Mouse (Mus musculus) megakaryocyte, embryonic 14.5 days (primary cell): Measurements from ENCODE around the gene Farp1. TPM values are rescaled to one million over a fixed set of nuclear protein-coding genes. Genes with fewer than 3 reads are reported as not detected.

Source experiments
- H3K27me3 ChIP-seq: replicated peaks from 2 replicates; pipeline ENCODE3; 2012; ENCODE audit warnings: inconsistent platforms
- H3K36me3 ChIP-seq: replicated peaks from 2 replicates; pipeline ENCODE3; 2012; ENCODE audit warnings: low read length, inconsistent platforms, mixed read lengths
- H3K4me1 ChIP-seq: 2 replicates; pipeline ENCODE4 v1.6.1; 2012; ENCODE audit warnings: inconsistent platforms
- H3K4me3 ChIP-seq: replicated peaks from 2 replicates; pipeline ENCODE3; 2012; ENCODE audit warnings: moderate library complexity, mild to moderate bottlenecking, inconsistent platforms
- H3K9me3 ChIP-seq: 2 replicates; pipeline ENCODE4 v1.6.1; 2012; ENCODE audit warnings: inconsistent platforms
- FLI1 ChIP-seq: IDR thresholded peaks from 2 replicates; pipeline ENCODE4 v1.6.1; 2012; ENCODE audit warnings: low read length, inconsistent platforms, mixed read lengths
- GATA1 ChIP-seq: IDR thresholded peaks from 3 replicates; pipeline ENCODE4 v1.6.1; 2012; ENCODE audit warnings: mixed read lengths, low read length, inconsistent platforms, borderline replicate concordance
- polyA plus RNA-seq: library from polyadenylated mRNA; stranded (reverse); fragments of >175 nt; gene quantifications from 2 replicates; pipeline ENCODE4 v1.2.3, GENCODE M21; 2012; ENCODE audit warnings: low replicate concordance; ENCODE audit not compliant: insufficient read depth

Farp1 gene
- polyA plus RNA-seq, 1 experiment = not detected

- TF ChIP-seq FLI1 (no peak), GATA1 (no peak)
- H3K9me3 ChIP-seq = peaks cover 17% of the 10 kb centered on the region
- no peaks in the 10 kb centered on the region for H3K27me3 ChIP-seq
- no peak overlapping the region for H3K4me3 ChIP-seq
- no peaks in the 10 kb centered on the region for H3K36me3 ChIP-seq
- H3K4me1 ChIP-seq = no peaks in the 10 kb centered on the region
Observed at GRCm38 (mm10) chr14:121220723-121221122, 185.7 kb downstream of the Farp1 start.

- H3K27me3 ChIP-seq = no peaks in the 10 kb centered on the region
- TF ChIP-seq FLI1 (no peak), GATA1 (no peak)
- peaks cover 15% of the 10 kb centered on the region for H3K9me3 ChIP-seq
Observed at GRCm38 (mm10) chr14:121225804-121226203, 190.8 kb downstream of the Farp1 start.

GRCm38 (mm10) chr14:121229036-121229773 is 194.2 kb downstream of the Farp1 start:
- Histone ChIP-seq H3K4me1 (no peaks in the 10 kb centered on the region), H3K4me3 (no peak overlapping the region), H3K36me3 (no peaks in the 10 kb centered on the region), H3K27me3 (peaks cover 3% of the 10 kb centered on the region), H3K9me3 (peaks cover 13% of the 10 kb centered on the region; the same call in 1 of the 2 replicates)
- TF ChIP-seq GATA1 = no peak
- TF ChIP-seq FLI1 = no peak

More at GRCm38 (mm10) chr14:121225804-121226203, 190.8 kb downstream of the Farp1 start:
- H3K4me3 ChIP-seq = no peak overlapping the region
- no peaks in the 10 kb centered on the region for H3K36me3 ChIP-seq
- H3K4me1 ChIP-seq = no peaks in the 10 kb centered on the region

- Histone ChIP-seq H3K9me3 (peaks cover 13% of the 10 kb centered on the region; the same call in 1 of the 2 replicates), H3K4me3 (no peak overlapping the region), H3K36me3 (no peaks in the 10 kb centered on the region), H3K27me3 (peaks cover 3% of the 10 kb centered on the region), H3K4me1 (no peaks in the 10 kb centered on the region)
- TF ChIP-seq GATA1 (no peak), FLI1 (no peak)
Observed at GRCm38 (mm10) chr14:121231232-121231631, 196.2 kb downstream of the Farp1 start.

GRCm38 (mm10) chr14:121234741-121235307 is 199.8 kb downstream of the Farp1 start:
- peaks cover 5% of the 10 kb centered on the region for H3K27me3 ChIP-seq
- peaks cover 13% of the 10 kb centered on the region; the same call in 1 of the 2 replicates for H3K9me3 ChIP-seq
- no peaks in the 10 kb centered on the region for H3K36me3 ChIP-seq
- no peaks in the 10 kb centered on the region for H3K4me1 ChIP-seq
- TF ChIP-seq GATA1 = no peak
- TF ChIP-seq FLI1 = no peak
- no peak overlapping the region for H3K4me3 ChIP-seq

GRCm38 (mm10) chr14:121236736-121237135 is 201.7 kb downstream of the Farp1 start:
- Histone ChIP-seq H3K4me3 (no peak overlapping the region), H3K36me3 (no peaks in the 10 kb centered on the region), H3K27me3 (peaks cover 5% of the 10 kb centered on the region), H3K4me1 (no peaks in the 10 kb centered on the region), H3K9me3 (0 out of 2 replicates have a peak, but pooled peaks cover 10% of the 10 kb centered on the region)
- TF ChIP-seq FLI1 (no peak), GATA1 (no peak)

- no peaks in the 10 kb centered on the region for H3K4me1 ChIP-seq
- H3K36me3 ChIP-seq = no peaks in the 10 kb centered on the region
- no peak overlapping the region for H3K4me3 ChIP-seq
- TF ChIP-seq GATA1 (no peak), FLI1 (no peak)
- H3K9me3 ChIP-seq = no peaks in the 10 kb centered on the region
- peaks cover 3% of the 10 kb centered on the region for H3K27me3 ChIP-seq
Observed at GRCm38 (mm10) chr14:121238727-121239126, 203.7 kb downstream of the Farp1 start.

- H3K27me3 ChIP-seq = peaks cover 3% of the 10 kb centered on the region
- no peak overlapping the region for H3K4me3 ChIP-seq
- H3K36me3 ChIP-seq = no peaks in the 10 kb centered on the region
- no peaks in the 10 kb centered on the region for H3K4me1 ChIP-seq
- TF ChIP-seq FLI1 (no peak), GATA1 (no peak)
- H3K9me3 ChIP-seq = peaks cover 3% of the 10 kb centered on the region
Observed at GRCm38 (mm10) chr14:121239386-121239785, 204.4 kb downstream of the Farp1 start.

- TF ChIP-seq GATA1 = no peak
- TF ChIP-seq FLI1 = no peak
- Histone ChIP-seq H3K27me3 (peaks cover 5% of the 10 kb centered on the region), H3K4me3 (no peak overlapping the region), H3K36me3 (no peaks in the 10 kb centered on the region), H3K9me3 (peaks cover 4% of the 10 kb centered on the region), H3K4me1 (no peaks in the 10 kb centered on the region)
Observed at GRCm38 (mm10) chr14:121244104-121244503, 209.1 kb downstream of the Farp1 start.

GRCm38 (mm10) chr14:121246048-121246731 is 211.2 kb downstream of the Farp1 start:
- no peaks in the 10 kb centered on the region for H3K36me3 ChIP-seq
- peaks cover 19% of the 10 kb centered on the region for H3K27me3 ChIP-seq
- no peak overlapping the region for H3K4me3 ChIP-seq
- H3K4me1 ChIP-seq = no peaks in the 10 kb centered on the region
- TF ChIP-seq GATA1 = no peak
- no peak for TF ChIP-seq FLI1
- H3K9me3 ChIP-seq = peaks cover 4% of the 10 kb centered on the region
